Comparison of ENCODE assay signal across 20 mouse cellular contexts in genomic region chr1:46924992-46925391, GRCm38 (mm10). TPM values are rescaled to one million over a fixed set of nuclear protein-coding genes. Genes with fewer than 3 reads are reported as not detected.
DNase-seq lines count a peak whose midpoint lies in the region; TF ChIP-seq lines count a peak whose summit lies in the region.
"Had no signal": no experiment of that assay in that cellular context is flagged by ENCODE, and none has a peak within 500 bp of the region (broad histone marks: within the 10 kb centered on the region; RNA-seq: fewer than 3 reads in every experiment).

No protein-coding gene starts in this region.

- no peaks in the 10 kb centered on the region for H3K27me3 ChIP-seq in heart, adult 2 months (ENCODE audit: control insufficient read depth, insufficient read depth, low read length)
- H3K27me3 ChIP-seq: heart, embryonic 13.5 days; limb, embryonic 15.5 days; liver, embryonic 15.5 days had no signal

- H3K9ac ChIP-seq in heart, adult 2 months (ENCODE audit: low read depth, low read length) = no peak overlapping the region
- H3K9ac ChIP-seq: heart, embryonic 13.5 days; hindbrain, embryonic 14.5 days; limb, embryonic 15.5 days; liver, embryonic 15.5 days had no signal

- no peaks in the 10 kb centered on the region for H3K36me3 ChIP-seq in heart, adult 2 months (ENCODE audit: control insufficient read depth, insufficient read depth, low read length)
- H3K36me3 ChIP-seq: heart, embryonic 13.5 days; limb, embryonic 15.5 days; liver, embryonic 15.5 days had no signal

- TF ChIP-seq POLR2A in heart, adult 2 months (IDR thresholded peaks at IDR 0.05; ENCODE audit: insufficient read depth, low read depth, low read length) = no peak
- TF ChIP-seq POLR2A in brain, embryonic 14.5 days (IDR thresholded peaks at IDR 0.05; ENCODE audit: borderline replicate concordance, extremely low read depth, insufficient read depth, insufficient read length, poor library complexity, severe bottlenecking) = no peak

- no peaks in the 10 kb centered on the region for H3K4me1 ChIP-seq in heart, adult 2 months (ENCODE audit: control insufficient read depth, insufficient read depth, low read length)
- H3K4me1 ChIP-seq: heart, embryonic 13.5 days; limb, embryonic 15.5 days; liver, embryonic 15.5 days had no signal

- intact Hi-C loops in heart, adult 2 months (cut with DNase I) = loop anchor here (5.0 kb wide), 1 partner anchor 73 kb away; no protein-coding TSS in a partner anchor
- intact Hi-C loops in left cerebral cortex, adult 2 months (cut with DNase I) = no loop called here
- intact Hi-C loops in left cerebral cortex, postnatal 36 days (cut with DNase I) = no loop called here

- no peaks in the 10 kb centered on the region for H3K79me2 ChIP-seq in heart, adult 2 months (replicated peaks; ENCODE audit: control insufficient read depth, insufficient read depth, low read length)

- H3K4me3 ChIP-seq in heart, adult 2 months = no peak overlapping the region
- no peak overlapping the region for H3K4me3 ChIP-seq in left cerebral cortex, adult 2 months
- H3K4me3 ChIP-seq: heart, embryonic 13.5 days; limb, embryonic 15.5 days; liver, embryonic 15.5 days had no signal

- TF ChIP-seq EP300 in heart, adult 2 months (IDR thresholded peaks at IDR 0.05; ENCODE audit: insufficient read depth, low read depth, low read length) = no peak

- peak; percentile 42 for TF ChIP-seq CTCF in heart, adult 2 months (IDR thresholded peaks at IDR 0.05)
- TF ChIP-seq CTCF in left cerebral cortex, adult 2 months (IDR thresholded peaks at IDR 0.05) = peak; percentile 36
- no peak for TF ChIP-seq CTCF in brain, embryonic 14.5 days (IDR thresholded peaks at IDR 0.05; ENCODE audit: borderline replicate concordance, extremely low read depth, insufficient read depth, insufficient read length)

- DNase-seq in heart, adult 2 months = no peak
- no peak for DNase-seq in heart, adult 9 months (ENCODE audit: low spot score in 2 of 2)
- no peak for DNase-seq in left cerebral cortex, adult 2 months (ENCODE audit: extremely low spot score in 1 of 2, low spot score in 2 of 2)
- no peak for DNase-seq in left cerebral cortex, postnatal 36 days (ENCODE audit: low spot score in 2 of 2)
- peak; percentile 23 for DNase-seq in NIH3T3 (ENCODE audit: low read depth)
- peak; percentile 22 for DNase-seq in brain, embryonic 14.5 days (ENCODE audit: low read depth)
- DNase-seq in thymus, postnatal 36 days = no peak
- DNase-seq: adrenal gland, postnatal 36 days; cerebellum, adult 11-12 months; cerebellum, postnatal 10 days; kidney, adult 8-10 months; kidney, postnatal 25 days; layer of hippocampus, adult 9-11 months; left cerebral cortex, postnatal 4 days; lung, postnatal 10 days; right cerebral cortex, postnatal 14 days had no signal

- no peak overlapping the region for H3K27ac ChIP-seq in heart, adult 2 months
- H3K27ac ChIP-seq in left cerebral cortex, adult 2 months = peak overlapping the region; percentile 44
- H3K27ac ChIP-seq: heart, embryonic 13.5 days; hindbrain, embryonic 14.5 days; limb, embryonic 15.5 days; liver, embryonic 15.5 days had no signal

RNA-seq across cellular contexts. Expression of gene Slc39a10, which starts 32.3 kb away (rescaled TPM):
- total RNA-seq in heart, adult 2 months (2021) = 10 to 100 TPM in 1 of 2 experiments, 1 to 10 TPM in 1; 9.2 to 10.3 TPM
- polyA plus RNA-seq in heart, adult 2 months (2012; rRNA removed) = 3.5 and 6.7 TPM in 2 replicates
- total RNA-seq in left cerebral cortex, adult 2 months (2021) = 100 to 1,000 TPM; 199 to 232 TPM
- 100 to 1,000 TPM; 216 to 217 TPM for total RNA-seq in left cerebral cortex, postnatal 36 days (2021)
- 49.1 and 65.8 TPM in 2 replicates for polyA plus RNA-seq in brain, embryonic 14.5 days (2012; rRNA removed)

Comparison
In these comparisons a context has a peak if more than half of its experiments do, and no peak if none do; other contexts are left out.
1. DNase-seq: peak in NIH3T3 (single experiment) and brain, embryonic 14.5 days (single experiment); none in heart, adult 2 months (0 of 2), heart, adult 9 months (0 of 2), left cerebral cortex, adult 2 months (0 of 2), left cerebral cortex, postnatal 36 days (0 of 2) and thymus, postnatal 36 days (0 of 2).
2. RNA of gene Slc39a10, which starts 32.3 kb away (total RNA-seq): 199 to 232 TPM in left cerebral cortex, adult 2 months and 216 to 217 TPM in left cerebral cortex, postnatal 36 days; 9.2 to 10.3 TPM in heart, adult 2 months; every median in the first group is over 10 times any median in the second.